Mouse (Mus musculus) ovary, adult 18-20 months (tissue): ENCODE measurements around the gene Tmem240.
A peak's percentile ranks its signal among the peaks of the same experiment; 100 is the strongest.
"Not testable (repeated sequence)": the region's sequence is repeated elsewhere in the genome, so short reads cannot be mapped to it uniquely, and the experiment has no call there.

Experiments
- DNase-seq: peaks from one replicate; pipeline ENCODE4 v3.0.0; 2022; ENCODE audit warnings: low spot score, mixed read lengths

The Tmem240 gene

DNA sequence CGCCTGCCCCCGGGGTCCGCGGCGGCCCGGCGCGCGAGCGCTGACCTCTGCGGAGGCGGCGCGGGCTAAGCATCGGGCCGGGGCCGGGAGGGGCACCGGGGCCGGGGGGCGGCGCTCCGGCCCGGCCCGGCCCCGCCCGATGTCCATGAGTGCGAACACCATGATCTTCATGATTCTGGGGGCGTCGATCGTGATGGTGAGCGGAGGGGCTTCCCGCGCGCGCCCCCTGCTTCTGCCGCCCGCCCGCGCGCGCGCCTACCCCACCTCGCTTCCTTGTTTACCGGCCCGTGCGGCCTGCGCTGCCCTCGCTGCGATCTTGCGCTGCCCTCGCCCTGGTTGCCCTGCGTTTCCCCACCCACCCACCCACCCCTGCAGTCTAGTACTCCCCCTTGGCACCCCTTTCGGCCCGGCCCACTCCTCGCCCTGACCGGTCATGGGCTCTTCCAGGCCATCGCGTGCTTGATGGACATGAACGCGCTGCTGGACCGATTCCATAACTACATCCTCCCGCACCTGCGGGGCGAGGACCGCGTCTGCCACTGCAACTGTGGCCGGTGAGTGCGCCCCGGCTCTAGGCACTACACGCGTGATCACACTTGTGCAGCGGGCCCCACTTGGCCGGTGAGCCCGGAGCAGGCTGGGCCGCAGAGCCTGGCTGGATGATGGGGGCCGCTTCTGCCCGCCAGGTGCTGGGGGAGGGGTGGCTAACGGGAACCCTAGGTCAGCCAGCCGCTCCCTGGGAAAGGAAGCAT, 527 bp downstream of the Tmem240 start:
- DNase-seq: peak; percentile 16

DNA sequence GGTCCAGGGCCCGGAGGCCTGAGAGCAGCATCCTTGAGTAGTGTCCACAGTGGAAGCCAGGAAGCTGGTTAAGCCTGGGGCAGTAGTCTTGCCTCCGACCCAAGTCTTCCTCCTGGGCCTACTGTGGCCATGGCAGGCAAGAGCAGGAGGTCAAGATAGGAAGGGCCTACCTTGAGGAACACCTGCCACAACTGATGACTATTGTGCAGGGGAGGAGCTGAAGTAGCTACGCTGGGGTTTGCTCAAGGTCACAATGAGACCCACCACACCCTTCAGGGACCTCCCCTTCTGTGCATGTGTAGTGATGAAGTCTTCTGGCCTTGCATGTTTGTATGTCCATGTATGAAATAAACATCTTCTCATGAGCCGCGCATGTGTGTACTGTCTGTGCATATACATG, 1.2 kb downstream of the Tmem240 start:
- DNase-seq: no peak

DNA sequence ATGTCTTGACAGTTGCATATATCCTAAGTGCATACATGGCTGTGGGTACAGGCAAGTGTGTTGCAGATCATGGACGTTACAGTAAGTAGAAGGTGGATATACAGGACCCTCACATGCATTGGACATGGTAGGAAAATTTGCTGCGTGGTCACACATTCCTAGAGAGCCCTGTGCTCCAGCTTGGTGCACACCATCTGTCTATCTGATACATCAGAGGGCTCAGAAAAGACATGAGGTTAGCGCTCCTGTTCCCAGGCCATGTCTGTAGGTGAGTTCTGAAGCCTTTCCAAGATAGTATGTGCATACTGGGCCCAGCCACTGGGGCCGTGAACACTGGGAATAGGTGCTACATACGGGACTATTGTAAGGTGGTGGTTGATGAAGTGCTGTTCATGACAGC, 1.8 kb downstream of the Tmem240 start:
- DNase-seq: no peak

DNA sequence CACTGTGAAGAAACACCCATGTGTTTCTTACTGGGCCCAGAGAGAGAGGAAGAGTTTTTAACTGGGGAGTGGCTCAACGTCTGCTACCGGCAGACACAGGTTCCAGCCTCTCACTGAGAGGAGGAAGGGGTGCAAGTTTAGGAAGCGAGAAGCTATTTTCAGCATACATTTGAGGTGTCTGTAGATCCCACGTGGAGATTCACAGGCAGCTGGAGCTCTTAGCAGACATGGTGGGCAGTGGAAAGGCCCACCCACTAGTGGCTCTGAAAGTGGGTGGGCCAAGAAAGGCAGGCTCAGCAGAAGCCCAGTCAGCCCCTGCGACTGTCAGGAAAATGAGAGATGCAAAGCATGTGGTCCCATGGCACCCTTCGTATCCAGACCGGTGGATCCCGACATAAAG, 3.7 kb downstream of the Tmem240 start:
- no peak for DNase-seq

DNA sequence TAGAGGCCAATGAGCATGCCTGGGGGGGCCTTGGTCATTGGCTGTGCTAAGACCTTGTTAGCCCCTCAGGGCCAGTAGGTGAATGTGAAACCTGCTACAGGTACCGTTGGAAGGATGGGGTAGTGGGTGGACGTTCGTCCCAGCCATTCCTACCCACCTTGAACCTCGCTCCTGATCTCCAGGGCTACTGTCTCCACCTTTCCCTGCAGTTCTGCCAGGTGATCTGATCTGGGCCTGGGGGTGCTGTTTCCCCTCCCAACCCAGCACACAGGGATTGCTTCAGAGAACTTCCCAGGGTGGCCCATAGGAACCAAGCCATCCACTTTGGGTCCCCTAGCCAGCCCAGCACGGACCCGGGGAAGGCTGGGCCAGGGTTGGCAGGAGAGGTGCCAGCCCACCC, 4.6 kb downstream of the Tmem240 start:
- no peak for DNase-seq

DNA sequence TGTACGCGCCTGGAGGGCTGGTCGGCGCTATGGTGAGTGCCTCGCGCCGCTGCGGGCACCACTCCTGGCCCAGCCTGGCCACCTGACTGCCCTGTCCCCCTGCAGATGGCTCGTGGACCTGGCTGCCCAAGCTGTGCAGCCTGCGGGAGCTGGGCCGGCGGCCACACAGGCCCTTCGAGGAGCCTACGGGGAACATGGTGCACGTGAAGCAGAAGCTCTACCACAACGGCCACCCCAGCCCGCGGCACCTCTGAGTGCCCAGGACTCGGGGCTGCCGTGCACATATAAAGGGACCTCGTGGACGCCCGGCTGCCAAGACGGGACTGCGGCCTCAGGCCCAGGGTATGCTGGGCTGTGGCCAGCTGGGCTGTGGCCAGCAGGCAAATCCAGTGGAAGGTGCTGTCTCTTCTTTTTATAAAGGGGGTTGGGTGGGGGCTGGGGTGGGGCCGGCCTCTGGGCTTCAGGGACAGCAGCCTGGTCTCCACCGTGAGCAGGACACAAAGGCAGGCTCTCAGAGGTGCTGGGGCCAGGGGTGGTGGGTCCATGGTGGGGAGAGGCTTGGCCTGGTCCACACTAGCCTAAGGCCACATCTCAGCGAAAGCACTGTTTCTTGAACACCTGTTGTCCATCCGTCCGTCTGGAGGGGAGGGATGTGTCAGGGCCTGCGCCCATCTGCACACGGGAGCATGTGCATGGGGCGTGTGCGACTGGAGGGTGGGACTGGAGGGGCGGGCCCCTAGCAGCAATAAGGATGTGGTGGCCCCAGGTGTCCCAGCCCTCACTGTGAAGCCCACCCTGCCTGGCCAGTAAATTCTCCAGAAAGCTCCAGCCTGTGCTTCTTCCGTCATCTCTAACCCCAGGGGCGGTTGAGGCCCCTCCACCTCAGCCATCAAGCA, 5.4 kb downstream of the Tmem240 start:
- DNase-seq: no peak

DNA sequence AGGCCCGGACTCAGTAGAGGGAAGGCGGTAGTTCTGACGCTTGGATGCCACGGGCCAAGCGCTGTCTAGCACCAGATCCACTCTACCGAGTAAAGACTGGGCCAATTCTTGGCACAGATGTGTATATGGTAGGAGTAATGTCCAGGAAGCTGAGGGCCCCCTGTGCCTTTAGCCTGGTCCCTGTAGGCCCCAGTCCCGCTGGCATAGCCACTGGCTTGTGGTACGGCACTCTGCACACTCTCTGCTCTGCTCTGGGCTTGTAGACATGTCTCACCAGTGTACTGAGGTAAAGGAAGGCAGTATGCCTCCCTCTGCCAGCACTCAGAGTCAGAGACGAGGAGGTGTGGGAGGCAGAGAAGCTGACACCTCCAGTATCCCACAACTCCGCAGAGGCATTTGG, 6.1 kb downstream of the Tmem240 start:
- not testable (repeated sequence) for DNase-seq

DNA sequence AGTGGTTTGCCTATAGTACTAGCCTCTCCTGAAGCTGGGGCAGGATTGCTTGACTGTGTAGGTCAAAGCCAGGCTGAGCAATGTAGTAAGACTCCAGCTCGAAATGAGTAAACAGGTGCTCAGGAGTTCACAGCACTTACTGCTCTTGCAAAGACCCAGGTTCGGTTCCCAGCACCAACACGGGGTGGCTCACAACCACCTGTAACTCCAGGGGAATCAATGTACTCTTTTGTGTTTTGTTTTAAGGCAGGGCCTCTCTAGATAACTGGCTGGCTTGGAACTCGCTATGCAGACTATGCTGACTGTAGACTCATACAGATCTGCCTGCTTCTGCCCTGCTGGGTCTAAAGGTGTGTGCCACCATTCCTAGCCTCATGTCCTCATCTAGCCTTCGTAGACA, 8.1 kb downstream of the Tmem240 start:
- DNase-seq: no peak

DNA sequence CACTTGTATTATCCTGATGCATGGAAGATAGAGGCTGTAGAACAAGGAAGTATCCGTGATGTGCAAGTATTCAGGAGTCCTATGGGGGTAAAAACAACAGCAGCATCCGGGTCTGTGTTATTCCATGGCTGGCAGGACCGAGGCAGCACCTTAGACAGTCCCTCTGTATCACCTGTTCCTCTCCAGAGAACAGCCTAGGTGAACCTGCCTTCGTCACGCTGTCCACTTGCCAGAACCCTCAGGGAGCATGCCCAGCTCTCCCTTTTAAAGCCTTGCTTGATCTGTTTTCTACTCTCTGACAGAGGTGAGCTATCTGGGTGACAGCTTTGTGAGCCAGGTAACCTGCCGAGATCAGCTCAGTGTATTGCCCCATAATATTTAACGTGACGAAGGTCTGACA, 9.9 kb downstream of the Tmem240 start:
- DNase-seq: no peak

DNA sequence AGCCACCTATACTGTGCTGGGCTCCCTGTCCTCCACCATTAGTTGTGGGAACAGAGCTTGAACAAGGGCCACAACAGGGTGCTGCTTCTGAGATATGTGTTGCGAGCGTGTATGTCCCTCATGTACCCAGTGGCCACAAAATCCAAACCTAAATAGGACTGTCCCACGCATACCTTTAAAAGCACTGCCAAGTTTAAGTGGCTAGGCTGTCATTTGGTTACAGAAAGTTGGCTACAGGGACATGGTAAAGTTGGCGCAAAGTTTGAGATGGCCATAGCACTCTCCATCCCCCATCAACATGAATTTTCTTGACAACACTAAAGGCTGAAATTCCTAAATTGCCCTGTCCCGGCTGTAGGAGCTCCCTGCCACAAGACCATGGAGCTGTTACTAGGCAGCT, 10.5 kb downstream of the Tmem240 start:
- no peak for DNase-seq

DNA sequence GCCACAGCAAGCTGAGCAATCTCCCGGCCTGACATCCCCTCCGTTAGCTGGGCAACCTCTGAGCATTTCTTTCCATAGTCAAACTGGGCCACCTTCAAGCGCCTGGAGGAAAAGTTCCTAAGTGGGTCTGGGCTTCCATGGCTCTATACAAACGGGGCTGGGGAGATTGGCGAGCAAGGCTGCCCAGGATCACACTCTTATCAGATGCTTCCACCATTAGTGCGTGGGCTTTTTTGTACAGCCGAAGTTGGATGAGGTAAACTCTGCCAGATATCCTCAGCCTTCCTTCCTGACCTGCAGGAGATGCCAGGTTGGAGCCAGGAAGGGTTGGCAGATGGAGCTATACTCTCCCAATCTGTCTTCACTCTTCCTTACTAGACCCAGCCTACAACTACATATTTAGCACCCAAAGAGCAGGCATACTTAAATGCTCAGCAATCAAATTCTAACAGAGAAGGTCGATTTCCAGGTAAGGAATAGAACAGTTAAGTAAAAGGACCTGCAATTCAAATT, 11.5 kb downstream of the Tmem240 start:
- DNase-seq: no peak

DNA sequence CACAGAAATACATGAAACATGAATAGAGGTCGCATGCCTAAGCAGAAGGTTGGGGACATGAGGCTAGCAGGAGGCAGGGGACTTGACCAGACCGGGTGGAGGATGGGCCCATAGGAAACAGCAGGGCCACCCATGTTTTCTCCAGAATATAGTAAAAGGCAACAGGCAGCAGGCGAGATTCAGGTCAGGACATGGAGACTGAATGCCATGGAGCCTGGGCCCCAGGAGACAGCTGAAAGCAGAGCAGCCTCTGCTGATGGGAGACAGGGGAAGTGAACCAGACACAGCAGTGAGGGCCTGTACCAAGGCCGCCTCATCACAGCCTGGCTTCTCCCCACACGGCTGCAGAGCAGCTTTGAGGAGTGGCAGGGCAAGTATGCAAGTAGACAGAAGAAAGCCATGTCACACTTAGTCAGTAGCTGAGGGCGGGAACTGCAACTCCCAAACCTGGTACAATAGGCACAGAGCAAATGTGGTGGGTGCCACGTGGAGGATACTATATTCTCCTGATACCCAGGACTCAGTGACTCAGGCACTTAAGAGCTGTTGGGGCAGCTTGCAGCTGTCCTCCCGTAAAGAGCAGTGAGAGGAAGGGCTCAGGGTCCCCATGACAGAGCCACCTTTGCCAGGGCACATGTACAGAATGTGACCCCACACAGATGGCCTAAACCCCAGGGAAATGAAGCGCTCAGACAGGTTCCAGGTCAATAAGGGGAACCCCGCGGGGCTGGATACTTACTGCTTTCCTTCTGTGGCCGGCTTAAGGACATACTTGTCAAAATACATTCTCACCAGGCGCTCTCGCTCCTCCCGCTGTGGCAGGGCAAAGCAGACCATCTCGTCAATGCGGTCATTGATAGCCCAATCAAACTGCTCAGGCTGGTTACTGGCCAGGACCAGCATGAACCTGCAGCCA, 12.2 kb downstream of the Tmem240 start:
- DNase-seq: no peak

DNA sequence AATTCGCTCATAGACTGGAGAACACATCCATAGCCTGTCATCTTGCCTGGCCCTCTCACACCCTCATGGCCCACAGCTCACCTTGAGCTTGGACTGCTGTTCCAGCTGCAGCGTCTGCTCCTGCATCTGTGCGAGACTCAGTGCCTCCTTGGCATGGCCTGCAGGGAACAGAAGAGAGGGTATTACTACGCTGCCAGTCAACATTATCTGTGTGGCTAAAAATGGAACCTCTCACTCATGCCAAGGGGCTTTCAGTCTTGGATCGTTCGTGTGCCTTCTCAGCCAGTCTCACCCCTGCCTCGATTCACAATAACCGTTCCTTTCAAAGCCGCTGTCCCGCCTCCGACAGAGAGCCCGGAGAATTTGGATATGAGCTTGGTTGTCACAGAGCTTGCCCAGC, 22.4 kb downstream of the Tmem240 start:
- no peak for DNase-seq

DNA sequence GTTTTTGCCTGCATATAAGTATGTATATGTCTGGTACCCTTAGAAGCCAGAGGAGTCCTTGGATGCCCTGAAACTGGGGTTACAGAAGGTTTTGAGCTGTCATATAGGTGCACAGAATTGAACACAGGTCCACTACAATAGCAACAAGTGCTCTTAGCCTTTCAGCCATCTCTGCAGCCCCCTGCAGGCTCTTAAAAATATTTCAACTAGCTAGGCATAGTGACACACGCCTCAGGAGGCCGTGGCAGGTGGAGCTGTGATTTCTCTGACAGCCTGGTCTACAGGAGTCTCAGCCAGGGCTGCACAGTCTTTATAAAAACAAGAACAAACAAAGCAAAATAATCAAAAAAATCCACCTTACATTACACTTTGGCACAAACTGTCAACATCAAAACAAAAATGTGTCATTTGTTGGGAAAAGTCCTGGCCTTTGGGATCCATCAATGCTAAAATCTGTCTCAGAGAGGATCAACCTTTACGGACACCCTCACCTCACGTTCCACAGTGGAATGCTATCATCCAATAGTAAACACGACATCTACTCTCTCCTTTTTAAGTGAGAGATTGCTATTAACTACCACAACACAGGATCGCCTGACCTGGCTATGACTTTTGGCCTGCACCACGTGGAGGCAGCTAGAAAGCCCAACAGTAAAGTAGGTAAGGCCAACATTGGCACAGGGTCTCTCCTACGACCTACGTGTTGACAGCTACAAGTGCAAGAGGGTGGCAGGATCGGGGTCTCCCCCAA, 25.4 kb downstream of the Tmem240 start:
- DNase-seq: no peak

DNA sequence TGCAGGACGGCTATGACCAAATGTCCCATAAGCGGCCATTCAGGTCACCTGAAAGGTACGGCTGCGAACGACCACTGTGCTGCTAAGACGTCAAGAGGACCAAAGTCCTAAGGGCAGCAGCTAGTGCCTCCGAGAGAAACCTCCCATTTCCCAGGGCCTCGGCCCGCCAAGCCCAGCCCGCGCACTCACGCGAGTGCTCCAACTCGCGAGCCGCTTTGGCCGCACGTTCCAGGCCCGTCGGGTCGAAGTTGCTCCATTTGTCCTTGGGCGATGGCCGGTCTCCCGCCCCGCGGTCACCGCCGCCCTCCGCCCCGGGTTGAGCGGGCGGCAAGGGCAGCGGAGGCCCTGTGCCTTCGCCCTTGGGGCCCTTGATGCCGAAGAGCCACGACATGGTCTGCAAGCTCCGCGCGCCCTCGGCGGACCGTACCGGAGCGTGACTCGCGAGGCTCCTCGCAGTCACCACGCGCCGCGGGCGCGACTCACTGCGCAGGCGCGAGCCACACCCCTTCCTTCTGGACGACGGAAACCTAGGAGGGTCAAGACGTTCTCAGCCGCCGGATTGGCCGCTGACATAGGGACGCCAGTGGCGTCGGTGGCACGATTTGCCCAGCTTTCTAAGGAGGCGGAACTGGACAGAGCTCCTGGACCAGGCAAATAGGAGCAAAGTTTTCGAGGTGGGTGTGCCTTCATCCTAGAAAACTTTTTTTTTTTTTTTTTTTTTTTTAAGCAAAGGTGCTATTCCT, 26.2 kb downstream of the Tmem240 start, which contains the start of gene Atad3a:
TSS of gene Atad3a (minus strand) at position 481 of the 743 bp plus-strand sequence.
- peak; percentile 93 for DNase-seq

DNA sequence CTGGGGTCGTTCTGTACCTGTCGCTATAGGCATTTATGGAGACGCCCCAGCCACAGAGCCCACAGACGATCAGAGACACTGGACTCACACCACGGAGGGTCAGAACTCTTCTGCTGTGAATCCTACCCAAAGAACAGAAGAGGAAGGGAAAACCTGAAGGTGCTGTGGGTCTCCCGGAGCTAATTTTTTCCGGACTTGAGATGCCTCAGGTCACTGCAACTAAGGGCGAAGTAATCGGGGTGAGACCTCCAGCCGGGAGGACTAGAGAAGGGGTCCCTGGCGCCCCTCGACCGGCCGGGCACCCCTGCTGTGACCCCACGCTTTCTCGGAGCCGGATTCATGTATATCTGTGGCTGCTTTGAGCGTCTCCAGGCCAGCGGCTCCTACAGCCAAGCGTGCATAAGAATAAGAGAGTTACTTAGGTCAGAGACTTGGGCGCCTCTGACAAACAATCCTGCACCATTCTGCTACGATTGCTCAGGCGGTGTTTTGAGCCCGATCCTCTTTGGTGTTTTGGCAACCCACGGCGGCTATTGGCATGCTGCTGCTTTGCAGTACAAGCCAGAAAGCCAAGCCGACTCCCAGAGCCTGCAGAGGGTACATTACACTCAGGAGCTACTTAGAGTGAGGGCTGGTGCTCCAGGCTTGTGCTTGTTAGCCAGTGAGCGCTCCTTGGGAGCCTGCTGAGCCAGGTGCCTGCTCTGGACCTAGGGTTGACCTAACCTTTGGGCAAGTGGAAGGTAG, 26.9 kb downstream of the Tmem240 start:
- DNase-seq: no peak

DNA sequence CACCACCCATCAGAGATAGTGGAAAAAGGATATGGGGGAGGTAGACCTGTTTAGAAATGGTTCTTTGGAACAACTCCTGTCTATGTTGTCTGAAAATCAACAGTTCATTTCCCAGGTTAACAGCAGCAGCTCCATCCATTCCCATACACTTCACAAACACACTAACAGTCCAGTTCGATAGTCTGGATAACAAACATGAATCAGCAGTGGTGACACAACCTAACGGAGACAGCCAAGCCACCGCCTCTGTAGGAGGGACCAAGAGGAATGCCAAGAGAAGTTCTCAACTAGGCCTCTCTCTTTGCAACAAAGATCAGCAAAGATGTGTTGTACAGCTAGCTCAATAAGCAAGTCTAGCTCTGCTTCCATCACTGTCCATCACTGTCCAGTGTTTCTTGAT, 27.8 kb downstream of the Tmem240 start:
- DNase-seq: no peak

DNA sequence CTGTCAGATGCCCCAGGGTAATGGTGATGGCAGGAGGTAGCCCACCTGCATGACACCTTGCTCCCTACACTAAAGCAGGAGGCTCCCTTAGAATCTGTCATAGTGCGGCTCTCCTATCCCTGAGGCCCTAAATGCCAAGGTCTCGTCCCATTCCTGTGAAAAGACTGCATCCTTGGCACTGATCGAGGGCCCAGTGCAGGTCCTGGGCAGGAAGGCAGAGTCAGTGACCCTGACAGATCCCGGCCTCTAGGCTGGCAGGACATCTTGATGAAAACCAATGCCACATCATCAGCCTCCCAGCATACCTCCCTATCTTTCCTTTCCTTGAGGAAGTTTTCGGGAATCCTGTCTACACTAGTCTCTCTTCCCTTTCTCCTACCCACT, 34.9 kb downstream of the Tmem240 start:
- no peak for DNase-seq

DNA sequence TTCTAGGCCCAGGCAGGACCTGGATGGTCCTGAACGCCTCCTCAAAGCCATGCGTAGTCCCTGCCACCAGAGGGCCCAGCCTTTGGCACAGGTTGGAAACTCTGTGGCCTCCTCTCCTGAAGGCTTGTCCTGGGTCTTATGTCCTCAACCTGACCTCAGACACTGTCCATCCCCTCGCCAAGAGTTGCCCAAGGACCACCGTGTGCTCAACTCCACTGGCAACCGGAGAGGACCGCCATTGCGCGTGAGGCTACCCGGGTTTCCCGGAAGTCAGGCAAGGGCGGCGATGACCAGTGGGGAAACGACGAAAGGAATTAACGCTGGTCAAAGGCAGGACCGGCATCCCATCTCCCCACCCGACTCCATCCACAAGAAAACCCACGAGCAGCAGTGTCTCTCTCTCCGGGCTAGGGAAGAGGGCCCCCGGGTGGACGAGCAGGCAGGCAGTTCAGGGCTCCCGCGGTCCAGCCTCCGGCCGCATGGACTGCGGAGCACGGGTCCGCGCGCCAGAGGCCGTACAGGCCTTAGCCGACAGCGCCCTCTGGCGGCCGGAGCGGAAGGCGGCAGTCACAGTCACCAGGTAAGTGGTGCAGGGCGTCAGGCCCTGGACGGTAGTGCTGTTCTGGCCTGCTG, 35.4 kb downstream of the Tmem240 start:
- peak; percentile 75 for DNase-seq
